Mouse (Mus musculus): ENCODE results near the gene Tpcn2.
A peak's percentile ranks its signal among the peaks of the same experiment; 100 is the strongest.

Gene Tpcn2

DNA sequence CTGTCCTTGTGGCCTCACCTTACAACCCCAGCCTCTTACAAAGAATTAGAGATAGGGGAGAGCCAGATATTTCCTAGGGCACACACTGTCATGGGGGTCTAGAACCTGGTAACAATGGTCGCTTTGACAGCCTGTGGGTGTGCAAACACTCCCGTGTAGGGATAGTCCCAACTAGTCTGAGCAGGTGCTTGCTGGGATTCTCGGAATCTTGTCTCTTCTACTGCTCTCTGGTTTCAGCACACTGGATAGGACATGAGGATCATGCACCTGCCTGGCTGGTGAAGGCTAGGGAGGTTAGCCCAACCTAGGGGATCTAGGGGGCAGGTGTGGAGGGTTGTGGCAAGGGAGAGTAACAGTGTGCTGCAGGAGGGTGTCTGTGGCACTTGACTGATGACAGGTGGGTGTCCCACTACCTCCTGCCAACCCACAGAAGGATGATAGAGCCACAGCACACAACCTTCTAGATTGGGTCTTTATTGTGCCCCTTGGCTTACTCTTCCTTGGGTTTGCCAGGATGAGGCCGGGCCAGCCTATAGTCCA, 78.4 kb downstream of the Tpcn2 start:
- no peak for DNase-seq (ENCODE audit: low spot score)

GRCm38 (mm10) chr7:145199711-145200110, 84.1 kb downstream of the Tpcn2 start:
- DNase-seq (ENCODE audit: low spot score), result no peak

- DNase-seq (ENCODE audit: low spot score), result no peak
Observed at GRCm38 (mm10) chr7:145198223-145198714, 85.5 kb downstream of the Tpcn2 start.

DNA sequence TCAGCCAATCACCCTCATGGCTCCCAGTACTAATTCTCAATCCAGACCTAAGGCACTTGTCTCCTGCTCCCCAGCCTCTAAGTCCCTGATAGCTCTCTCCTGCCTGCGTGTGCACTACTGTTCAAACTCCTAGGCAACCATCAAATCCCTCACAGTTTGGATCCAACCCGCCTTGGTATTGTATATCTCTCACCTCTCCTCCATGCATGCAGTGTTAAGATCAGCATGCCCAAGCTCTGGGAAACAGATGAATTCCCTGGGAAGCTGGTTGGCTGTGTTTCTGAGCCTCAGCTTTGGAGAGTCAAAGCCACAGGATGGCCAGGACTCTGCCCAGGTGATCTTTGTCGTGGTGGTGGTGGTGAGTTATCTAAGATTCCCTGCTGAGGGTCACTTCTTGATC, 86.1 kb downstream of the Tpcn2 start:
- no peak for DNase-seq (ENCODE audit: low spot score)

DNA sequence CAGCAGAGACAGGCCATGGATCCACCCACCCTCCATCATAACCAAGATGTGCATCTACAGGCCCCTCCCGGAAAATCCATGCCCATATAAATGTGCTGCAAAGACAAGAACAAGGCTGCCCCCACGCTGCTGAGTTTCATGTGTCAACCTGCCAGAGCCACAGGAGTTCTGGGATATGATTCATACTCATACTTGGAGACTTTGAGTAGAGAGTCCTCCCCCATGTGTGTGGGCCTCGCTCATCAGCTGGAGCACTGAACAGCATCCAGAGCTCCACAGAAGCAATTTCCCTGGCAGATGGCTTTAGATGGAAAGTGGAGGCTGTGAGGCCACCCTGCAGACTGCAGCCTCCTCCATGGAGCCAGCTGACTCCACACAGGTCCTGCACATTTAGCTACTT, 86.8 kb downstream of the Tpcn2 start:
- DNase-seq (ENCODE audit: low spot score), result no peak

DNA sequence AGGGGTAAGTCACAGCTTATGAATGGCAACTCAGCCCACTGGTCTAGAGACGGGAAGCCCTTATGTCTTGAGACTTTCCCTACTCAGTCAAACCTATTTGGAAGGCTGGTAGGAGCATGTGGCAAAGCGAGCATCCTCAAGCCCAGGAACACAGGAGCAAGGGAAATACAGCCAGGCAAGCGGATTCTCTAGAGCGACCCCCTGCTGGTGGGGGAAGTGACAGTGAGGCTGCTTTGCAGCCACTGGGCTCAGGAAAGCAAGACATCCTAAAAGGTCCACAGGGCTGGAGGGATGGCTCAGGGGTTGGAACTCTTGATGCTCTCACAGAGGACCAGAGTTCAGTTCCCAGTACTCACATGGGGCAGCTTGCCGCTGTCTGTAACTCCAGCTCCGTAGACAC, 87.5 kb downstream of the Tpcn2 start:
- no peak for DNase-seq (ENCODE audit: low spot score)

DNA sequence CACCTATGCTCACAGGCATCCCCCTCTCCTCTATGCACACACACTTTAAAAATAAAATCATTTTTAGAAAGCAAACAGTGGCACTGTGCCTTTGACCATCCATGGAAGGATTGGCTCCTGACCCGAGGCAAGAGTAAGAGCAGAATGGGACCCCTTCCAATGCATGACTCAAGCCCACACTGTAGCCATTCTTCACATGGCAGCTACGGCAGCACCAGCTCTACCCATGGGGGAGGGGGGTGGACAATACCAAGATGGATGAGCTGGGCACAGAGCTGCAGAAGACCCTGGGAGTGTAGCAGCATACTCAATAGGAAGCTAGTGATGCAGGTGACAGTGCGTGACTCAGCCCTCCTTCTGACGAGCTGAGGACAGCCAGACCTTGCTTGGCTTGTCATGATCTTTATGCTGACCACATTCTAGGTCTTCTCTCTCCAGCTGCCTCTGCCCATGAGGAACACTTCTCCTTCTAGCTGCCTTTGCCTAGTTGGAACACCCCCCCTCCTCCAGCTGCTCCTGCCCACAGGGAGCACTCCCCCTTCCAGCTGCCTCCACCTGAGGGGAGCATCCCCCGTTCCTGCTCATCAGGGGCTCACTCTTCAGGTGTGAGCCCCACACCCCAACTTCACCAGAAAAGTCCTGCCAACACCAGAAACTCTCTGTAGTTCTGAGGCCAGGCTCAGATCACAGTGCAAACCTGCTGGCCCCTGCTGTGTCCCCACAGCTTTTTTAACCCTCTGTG, 88.5 kb downstream of the Tpcn2 start:
- no peak for DNase-seq (ENCODE audit: low spot score)

- peak; percentile 44 for DNase-seq (ENCODE audit: low spot score)
Observed at GRCm38 (mm10) chr7:145194455-145195161, 89.2 kb downstream of the Tpcn2 start.

- no peak for DNase-seq (ENCODE audit: low spot score)
Observed at GRCm38 (mm10) chr7:145192836-145193235, 91.0 kb downstream of the Tpcn2 start.

- DNase-seq (ENCODE audit: low spot score), result no peak
Observed at GRCm38 (mm10) chr7:145190520-145190919, 93.3 kb downstream of the Tpcn2 start.

DNA sequence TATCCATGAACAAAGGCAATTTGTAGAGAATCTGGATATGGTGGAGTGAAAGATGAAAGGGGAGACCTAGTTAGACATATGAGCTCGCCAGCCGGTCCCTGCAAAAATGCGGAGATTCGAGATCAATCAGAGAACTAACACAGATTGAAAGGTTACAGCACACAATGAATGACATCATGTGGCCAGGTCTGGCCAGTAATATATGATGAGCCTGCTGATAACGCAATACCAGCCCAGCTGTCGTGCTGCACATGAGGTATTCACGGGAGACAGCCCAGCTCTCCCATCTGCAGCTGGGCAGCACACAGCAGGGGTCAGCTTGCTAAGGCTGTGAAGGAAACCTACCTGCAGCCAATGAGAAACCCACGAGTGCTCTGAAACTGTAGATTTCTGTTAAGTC, 94.5 kb downstream of the Tpcn2 start:
- no peak for DNase-seq (ENCODE audit: low spot score)

- no peak for DNase-seq (ENCODE audit: low spot score)
Observed at GRCm38 (mm10) chr7:145187802-145188201, 96.0 kb downstream of the Tpcn2 start.

- no peak for DNase-seq (ENCODE audit: low spot score)
Observed at GRCm38 (mm10) chr7:145182388-145182787, 101.4 kb downstream of the Tpcn2 start.

DNA sequence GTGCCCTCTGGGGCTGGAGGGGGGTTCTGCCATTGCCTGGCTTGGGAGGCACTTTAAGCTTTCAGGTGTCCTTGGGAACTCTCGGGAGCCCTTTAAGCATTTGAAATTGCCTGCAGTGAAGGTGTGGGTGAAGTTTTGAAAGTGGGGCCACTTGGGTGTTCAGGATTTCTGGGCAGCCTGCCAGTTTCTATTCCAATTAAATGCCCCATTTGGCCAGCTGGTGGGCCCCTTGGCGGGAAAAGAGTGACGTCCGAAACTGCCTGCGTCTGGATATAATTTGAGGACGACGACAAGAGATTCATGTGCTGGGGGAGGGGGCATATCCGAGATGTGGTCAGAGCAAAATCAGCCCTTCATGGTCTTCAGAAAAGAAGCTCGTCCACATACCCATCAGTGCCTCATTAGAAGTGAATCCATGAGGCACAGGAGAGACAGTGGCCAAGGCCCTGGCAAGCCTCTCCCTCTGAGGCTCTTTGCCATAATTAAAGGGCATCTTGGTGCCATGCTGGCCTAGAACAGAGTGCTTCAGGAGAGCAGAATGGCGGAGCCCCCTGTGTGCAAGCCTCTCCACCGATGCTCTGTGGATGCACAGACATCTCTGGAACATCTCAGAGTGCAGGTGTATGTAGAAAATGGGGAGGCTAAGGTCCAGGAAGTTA, 102.3 kb downstream of the Tpcn2 start:
- DNase-seq (ENCODE audit: low spot score), result no peak

DNA sequence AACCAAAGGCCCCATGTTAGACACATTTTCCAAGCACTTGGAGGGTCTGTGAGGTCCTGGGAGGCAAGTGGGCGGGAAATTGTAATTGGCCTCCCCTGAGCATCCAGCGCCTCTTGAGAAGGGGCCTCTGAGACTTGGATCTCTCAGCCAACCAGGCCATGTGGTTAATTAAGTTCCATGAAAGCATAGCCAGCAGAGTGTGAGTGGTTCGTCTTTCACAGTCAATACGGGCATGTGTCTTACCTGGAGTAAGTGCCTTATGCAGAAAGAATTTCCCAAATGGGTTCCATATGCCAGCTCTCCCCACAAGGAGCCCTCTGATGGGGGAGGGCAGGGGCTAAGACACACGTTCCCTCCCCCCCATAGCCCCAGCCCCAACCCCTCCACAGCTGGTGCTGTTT, 104.1 kb downstream of the Tpcn2 start:
- no peak for DNase-seq (ENCODE audit: low spot score)

- DNase-seq (ENCODE audit: low spot score), result no peak
Observed at GRCm38 (mm10) chr7:145176750-145177589, 106.8 kb downstream of the Tpcn2 start.

GRCm38 (mm10) chr7:145173563-145173962, 110.2 kb downstream of the Tpcn2 start:
- DNase-seq (ENCODE audit: low spot score), result no peak

DNA sequence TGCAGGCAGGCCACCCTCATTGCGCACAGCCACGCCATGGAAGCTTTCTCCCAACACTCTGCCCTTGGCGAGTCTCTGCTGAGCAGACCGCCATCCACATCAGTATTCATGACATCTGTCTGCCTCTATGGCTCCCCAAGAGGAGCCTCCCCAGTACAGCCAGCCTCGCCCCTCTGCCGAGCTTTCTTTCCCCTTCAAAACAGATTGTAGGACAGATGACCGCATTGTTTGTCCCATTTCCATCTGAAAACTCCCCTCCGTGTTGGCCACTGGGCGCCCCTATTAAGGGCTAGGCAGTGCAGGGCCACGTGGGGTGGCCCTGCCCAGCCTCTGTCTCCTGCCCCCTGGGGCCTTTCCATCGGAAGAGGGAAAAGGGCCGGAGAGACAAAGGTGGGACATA, 110.7 kb downstream of the Tpcn2 start:
- no peak for DNase-seq (ENCODE audit: low spot score)

DNA sequence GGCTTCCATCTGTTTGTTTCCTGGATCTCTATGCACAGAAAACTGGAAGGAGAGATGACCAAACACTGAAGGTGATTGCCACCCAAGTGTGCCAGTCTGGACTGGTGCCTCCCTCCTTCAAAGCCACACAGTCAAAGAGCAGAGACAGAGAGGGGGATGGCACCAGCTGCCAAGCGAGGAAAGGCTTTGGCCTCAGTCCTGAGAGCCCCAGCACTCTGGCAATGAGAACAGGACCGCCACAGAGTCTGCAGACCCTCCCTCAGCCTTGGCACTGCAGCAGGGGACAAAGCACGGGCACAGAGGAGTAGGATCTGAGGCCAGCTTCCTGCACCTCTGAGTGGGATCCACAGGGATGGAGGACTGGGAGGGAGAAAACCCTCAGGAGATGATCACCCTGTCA, 114.1 kb downstream of the Tpcn2 start:
- no peak for DNase-seq (ENCODE audit: low spot score)

DNA sequence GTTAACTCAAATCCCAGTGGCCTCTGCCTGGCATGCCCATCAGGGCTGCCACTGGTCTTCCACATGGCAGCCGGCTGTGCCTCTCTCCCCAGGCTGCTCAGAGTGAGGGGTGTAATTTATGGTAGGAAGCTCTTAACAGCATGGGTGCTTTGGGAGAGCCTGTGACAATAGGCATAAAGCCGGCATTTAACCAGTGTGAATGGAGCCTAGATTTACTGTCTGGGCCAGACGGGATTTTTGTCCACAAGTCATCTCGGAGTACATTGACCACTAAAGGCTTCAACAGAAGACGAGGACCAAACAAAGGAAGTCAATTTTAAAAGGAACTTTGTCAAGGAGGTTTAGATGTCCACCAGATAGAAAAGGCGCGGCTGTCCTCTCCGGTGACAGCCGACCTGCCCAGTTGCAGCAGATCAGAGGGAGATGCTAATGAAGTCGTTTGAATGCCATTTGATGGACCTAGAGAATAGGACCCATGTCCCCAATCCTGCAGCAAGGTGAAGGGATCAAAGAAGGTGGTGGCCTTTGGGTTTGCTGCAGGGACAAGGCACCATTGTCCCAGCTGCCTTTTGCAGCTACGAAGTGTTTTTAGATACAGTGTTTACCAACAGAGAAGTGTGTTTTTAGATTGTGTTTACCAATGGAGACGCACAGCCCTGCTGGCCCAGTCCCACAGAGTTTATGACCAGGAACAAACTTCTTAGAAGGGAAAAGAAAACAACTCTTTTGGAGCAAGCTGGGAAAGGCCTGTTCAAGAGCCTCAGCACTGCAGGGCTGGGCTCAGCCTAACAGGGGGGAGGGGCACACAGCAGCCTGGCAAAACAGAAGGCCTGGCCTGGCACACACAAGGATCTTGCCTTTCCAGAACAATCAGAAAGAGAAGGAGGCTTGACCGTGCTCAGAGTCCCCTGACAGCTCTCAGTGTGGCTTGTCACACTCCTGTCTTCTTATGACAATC, 124.2 kb downstream of the Tpcn2 start:
- DNase-seq (ENCODE audit: low spot score), result no peak

- no peak for DNase-seq (ENCODE audit: low spot score)
Observed at GRCm38 (mm10) chr7:145155666-145156065, 128.1 kb downstream of the Tpcn2 start.

All from ovary, postnatal 36 days (tissue).